Mouse (Mus musculus) embryo, embryonic 10.5 days (tissue): ENCODE measurements at regions not wholly inside any gene's neighbourhood (a gene's known extent, or its start where the extent isn't known, plus 50 kb on each side); places are given as distances from the start of the nearest gene placed in this dataset.

Experiments used
- DNase-seq: peaks from one replicate; pipeline ENCODE4 v3.0.0-alpha.2; 2015; ENCODE audit warnings: low spot score

- DNase-seq, result no peak
Observed at GRCm38 (mm10) chr7:111420698-111421097, 337.9 kb upstream of the Eif4g2 start.

GRCm38 (mm10) chr7:111417735-111418134 is 334.9 kb upstream of the Eif4g2 start:
- DNase-seq, result no peak

GRCm38 (mm10) chr7:111416061-111416460 is 333.2 kb upstream of the Eif4g2 start:
- DNase-seq, result no peak

- DNase-seq, result no peak
Observed at GRCm38 (mm10) chr7:111413745-111414144, 330.9 kb upstream of the Eif4g2 start.

- no peak for DNase-seq
Observed at GRCm38 (mm10) chr7:111412957-111413356, 330.1 kb upstream of the Eif4g2 start.

- no peak for DNase-seq
Observed at GRCm38 (mm10) chr7:111411386-111411960, 328.6 kb upstream of the Eif4g2 start.

GRCm38 (mm10) chr7:111395972-111396371 is 313.1 kb upstream of the Eif4g2 start:
- no peak for DNase-seq

GRCm38 (mm10) chr7:111395111-111395510 is 312.3 kb upstream of the Eif4g2 start:
- no peak for DNase-seq

GRCm38 (mm10) chr7:111393846-111394245 is 311.0 kb upstream of the Eif4g2 start:
- no peak for DNase-seq

GRCm38 (mm10) chr7:111389690-111390089 is 306.9 kb upstream of the Eif4g2 start:
- DNase-seq, result no peak

- no peak for DNase-seq
Observed at GRCm38 (mm10) chr7:111374534-111374933, 291.7 kb upstream of the Eif4g2 start.

GRCm38 (mm10) chr7:111373380-111374173 is 290.7 kb upstream of the Eif4g2 start:
- DNase-seq, result peak; percentile 18

GRCm38 (mm10) chr7:111370421-111370887 is 287.6 kb upstream of the Eif4g2 start:
- no peak for DNase-seq

GRCm38 (mm10) chr7:111368296-111369004 is 285.6 kb upstream of the Eif4g2 start:
- no peak for DNase-seq

- no peak for DNase-seq
Observed at GRCm38 (mm10) chr7:111366951-111367653, 284.3 kb upstream of the Eif4g2 start.

- no peak for DNase-seq
Observed at GRCm38 (mm10) chr7:111365384-111365783, 282.6 kb upstream of the Eif4g2 start.

- DNase-seq, result no peak
Observed at GRCm38 (mm10) chr7:111363206-111363605, 280.4 kb upstream of the Eif4g2 start.

- DNase-seq, result no peak
Observed at GRCm38 (mm10) chr7:111362646-111363045, 279.8 kb upstream of the Eif4g2 start.

- no peak for DNase-seq
Observed at GRCm38 (mm10) chr7:111355088-111355656, 272.3 kb upstream of the Eif4g2 start.

GRCm38 (mm10) chr7:111354066-111354465 is 271.2 kb upstream of the Eif4g2 start:
- DNase-seq, result no peak

GRCm38 (mm10) chr7:111352176-111352575 is 269.3 kb upstream of the Eif4g2 start:
- no peak for DNase-seq

GRCm38 (mm10) chr7:111345117-111345516 is 262.3 kb upstream of the Eif4g2 start:
- DNase-seq, result no peak
